Mouse (Mus musculus): ENCODE data around the gene Nckipsd.

Gene Nckipsd

GRCm38 (mm10) chr9:108808163-108808665, at the start of gene Nckipsd:
TSS of gene Nckipsd (plus strand) at chr9:108808368.
- DNase-seq (ENCODE audit: low spot score) = peak; percentile 96

GRCm38 (mm10) chr9:108759121-108759520, 49.0 kb upstream of the Nckipsd start:
- no peak for DNase-seq (ENCODE audit: low spot score)

- DNase-seq (ENCODE audit: low spot score) = peak; percentile 18
Observed at GRCm38 (mm10) chr9:108759805-108760204, 48.4 kb upstream of the Nckipsd start.

- no peak for DNase-seq (ENCODE audit: low spot score)
Observed at GRCm38 (mm10) chr9:108761561-108761960, 46.6 kb upstream of the Nckipsd start.

- no peak for DNase-seq (ENCODE audit: low spot score)
Observed at GRCm38 (mm10) chr9:108764971-108765370, 43.2 kb upstream of the Nckipsd start.

- DNase-seq (ENCODE audit: low spot score) = no peak
Observed at GRCm38 (mm10) chr9:108776614-108777013, 31.6 kb upstream of the Nckipsd start.

GRCm38 (mm10) chr9:108777276-108777675, 30.9 kb upstream of the Nckipsd start:
- DNase-seq (ENCODE audit: low spot score) = no peak

- DNase-seq (ENCODE audit: low spot score) = no peak
Observed at GRCm38 (mm10) chr9:108780959-108781358, 27.2 kb upstream of the Nckipsd start.

- DNase-seq (ENCODE audit: low spot score) = no peak
Observed at GRCm38 (mm10) chr9:108781891-108782290, 26.3 kb upstream of the Nckipsd start.

- no peak for DNase-seq (ENCODE audit: low spot score)
Observed at GRCm38 (mm10) chr9:108782836-108783547, 25.2 kb upstream of the Nckipsd start.

GRCm38 (mm10) chr9:108783548-108784463, 24.4 kb upstream of the Nckipsd start, which contains the start of gene Ip6k2:
TSS of gene Ip6k2 (plus strand) at chr9:108783796.
- peak; percentile 96 for DNase-seq (ENCODE audit: low spot score)

GRCm38 (mm10) chr9:108785416-108785815, 22.8 kb upstream of the Nckipsd start:
- no peak for DNase-seq (ENCODE audit: low spot score)

- DNase-seq (ENCODE audit: low spot score) = no peak
Observed at GRCm38 (mm10) chr9:108786494-108786893, 21.7 kb upstream of the Nckipsd start.

GRCm38 (mm10) chr9:108787080-108787479, 21.1 kb upstream of the Nckipsd start:
- DNase-seq (ENCODE audit: low spot score) = no peak

GRCm38 (mm10) chr9:108788713-108789112, 19.5 kb upstream of the Nckipsd start:
- no peak for DNase-seq (ENCODE audit: low spot score)

- no peak for DNase-seq (ENCODE audit: low spot score)
Observed at GRCm38 (mm10) chr9:108792307-108792706, 15.9 kb upstream of the Nckipsd start.

GRCm38 (mm10) chr9:108792730-108793129, 15.4 kb upstream of the Nckipsd start:
- DNase-seq (ENCODE audit: low spot score) = no peak

- DNase-seq (ENCODE audit: low spot score) = no peak
Observed at GRCm38 (mm10) chr9:108795281-108795680, 12.9 kb upstream of the Nckipsd start.

GRCm38 (mm10) chr9:108795762-108796161, 12.4 kb upstream of the Nckipsd start:
- peak; percentile 51 for DNase-seq (ENCODE audit: low spot score)

- DNase-seq (ENCODE audit: low spot score) = no peak
Observed at GRCm38 (mm10) chr9:108796351-108796981, 11.7 kb upstream of the Nckipsd start.

GRCm38 (mm10) chr9:108797477-108797876, 10.7 kb upstream of the Nckipsd start:
- no peak for DNase-seq (ENCODE audit: low spot score)

- no peak for DNase-seq (ENCODE audit: low spot score)
Observed at GRCm38 (mm10) chr9:108798508-108799075, 9.6 kb upstream of the Nckipsd start.
